16 mouse cellular contexts compared by ENCODE assay signal in the genomic region with DNA sequence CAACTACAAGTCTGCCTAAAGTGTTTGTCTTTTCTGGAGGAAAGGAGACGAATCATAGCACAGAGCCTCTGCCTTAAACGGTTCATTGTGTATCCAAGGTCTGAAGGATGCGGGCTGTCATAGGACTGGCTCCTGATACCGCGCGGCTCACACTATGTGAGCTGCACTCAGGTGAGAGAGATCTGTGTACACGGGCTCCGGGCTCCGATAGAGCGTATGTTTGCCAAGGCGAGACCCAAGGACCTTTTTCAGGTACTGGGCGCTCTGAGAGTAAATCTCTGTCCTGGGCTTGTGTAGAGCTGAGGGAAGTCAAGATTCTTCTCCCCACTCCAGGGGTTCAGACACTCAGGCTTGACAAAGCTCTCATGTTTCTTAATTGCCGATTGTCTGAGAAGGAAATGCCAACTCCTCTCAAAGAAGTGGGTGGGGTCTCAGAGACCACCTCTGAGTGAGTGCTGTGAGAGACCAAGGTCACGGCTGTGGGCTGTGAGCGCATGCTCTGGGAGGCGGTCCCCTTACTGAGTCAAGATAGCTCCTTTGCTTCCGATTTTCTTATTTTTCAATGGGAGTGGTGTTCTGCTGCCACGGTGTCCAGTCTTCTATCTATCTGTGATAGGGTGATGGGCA. TPM values are rescaled to one million over a fixed set of nuclear protein-coding genes. Genes with fewer than 3 reads are reported as not detected.
DNase-seq lines count a peak whose midpoint lies in the region; ATAC-seq and TF ChIP-seq lines count a peak whose summit lies in the region.
"Had no signal": no experiment of that assay in that cellular context is flagged by ENCODE, and none has a peak within 500 bp of the region (broad histone marks: within the 10 kb centered on the region; RNA-seq: fewer than 3 reads in every experiment).

No protein-coding gene starts in this region.

- TF ChIP-seq POLR2A in lung, adult 2 months (IDR thresholded peaks at IDR 0.05; ENCODE audit: borderline replicate concordance, extremely low read depth, low read depth, low read length), result no peak

- TF ChIP-seq CTCF in gastrocnemius, adult 2 months (IDR thresholded peaks at IDR 0.05), result no peak
- no peak for TF ChIP-seq CTCF in lung, embryonic 14.5 days (IDR thresholded peaks at IDR 0.05; ENCODE audit: low read depth)
- no peak for TF ChIP-seq CTCF in lung, adult 2 months (IDR thresholded peaks at IDR 0.05; ENCODE audit: insufficient read depth, low read length)

- H3K4me1 ChIP-seq in lung, embryonic 14.5 days (ENCODE audit: insufficient read depth), result peaks cover 12% of the 10 kb centered on the region
- no peaks in the 10 kb centered on the region for H3K4me1 ChIP-seq in lung, adult 2 months (ENCODE audit: control insufficient read depth, insufficient read depth, low read length)
- H3K4me1 ChIP-seq in stomach, embryonic 14.5 days (ENCODE audit: control insufficient read depth, insufficient read depth, low read length), result no peaks in the 10 kb centered on the region
- H3K4me1 ChIP-seq: forebrain, embryonic 15.5 days; heart, embryonic 15.5 days; hindbrain, embryonic 13.5 days; midbrain, embryonic 10.5 days had no signal

- H3K9ac ChIP-seq in lung, embryonic 14.5 days, result no peak overlapping the region
- H3K9ac ChIP-seq in stomach, embryonic 14.5 days (replicated peaks; ENCODE audit: low read depth, low read length), result no peak overlapping the region
- H3K9ac ChIP-seq: forebrain, embryonic 15.5 days; heart, embryonic 15.5 days; hindbrain, embryonic 13.5 days had no signal

- H3K4me2 ChIP-seq in lung, embryonic 14.5 days, result peak overlapping the region; percentile 34
- no peak overlapping the region for H3K4me2 ChIP-seq in stomach, embryonic 14.5 days (replicated peaks; ENCODE audit: low read depth, low read length)
- H3K4me2 ChIP-seq: forebrain, embryonic 15.5 days; heart, embryonic 15.5 days; hindbrain, embryonic 13.5 days had no signal

- ATAC-seq in lung, embryonic 14.5 days (ENCODE audit: insufficient read depth), result peak; percentile 87
- peak; percentile 64; the same call in 1 of the 2 replicates for ATAC-seq in stomach, embryonic 14.5 days (ENCODE audit: insufficient number of reproducible peaks, insufficient read depth, low FRiP score, low read depth)
- ATAC-seq: CD4-positive, CD25-positive, alpha-beta regulatory T cell, adult 4 months; forebrain, embryonic 15.5 days had no signal

- H3K27ac ChIP-seq in gastrocnemius, adult 2 months, result peak overlapping the region; percentile 3; the same call in 1 of the 2 replicates
- peak overlapping the region; percentile 64; the same call in 1 of the 2 replicates for H3K27ac ChIP-seq in lung, embryonic 14.5 days (ENCODE audit: low read depth)
- no peak overlapping the region for H3K27ac ChIP-seq in stomach, embryonic 14.5 days (ENCODE audit: low read length)
- H3K27ac ChIP-seq: forebrain, embryonic 15.5 days; heart, adult 2 months; heart, embryonic 15.5 days; hindbrain, embryonic 13.5 days; midbrain, embryonic 10.5 days had no signal

- DNase-seq in gastrocnemius, adult 2 months, result no peak
- no peak for DNase-seq in gastrocnemius, adult 8-10 months (ENCODE audit: low spot score in 2 of 2)
- peak; percentile 53 for DNase-seq in lung, embryonic 14.5 days
- no peak for DNase-seq in lung, adult 2 months
- DNase-seq in ES-CJ7 (ENCODE audit: low read depth, low spot score), result peak; percentile 90
- DNase-seq in yolk sac, embryonic 10.5 days (ENCODE audit: low spot score), result no peak
- DNase-seq in heart, adult 9 months (ENCODE audit: low spot score in 2 of 2), result no peak
- DNase-seq: kidney, adult 18-20 months; thymus, postnatal 14 days had no signal

- peak overlapping the region; percentile 12 for H3K4me3 ChIP-seq in gastrocnemius, adult 2 months
- no peak overlapping the region for H3K4me3 ChIP-seq in lung, embryonic 14.5 days (ENCODE audit: low read depth, low read length)
- H3K4me3 ChIP-seq in lung, adult 2 months (replicated peaks; ENCODE audit: extremely low read depth, low read depth, low read length), result no peak overlapping the region
- H3K4me3 ChIP-seq in stomach, embryonic 14.5 days (ENCODE audit: low read depth, low read length), result no peak overlapping the region
- H3K4me3 ChIP-seq: forebrain, embryonic 15.5 days; heart, adult 2 months; heart, embryonic 15.5 days; hindbrain, embryonic 13.5 days; midbrain, embryonic 10.5 days had no signal

- H3K9me3 ChIP-seq in lung, embryonic 14.5 days (ENCODE audit: low read depth, low read length), result no peaks in the 10 kb centered on the region
- no peaks in the 10 kb centered on the region for H3K9me3 ChIP-seq in stomach, embryonic 14.5 days (ENCODE audit: control insufficient read depth, low read depth, low read length)
- H3K9me3 ChIP-seq: forebrain, embryonic 15.5 days; heart, embryonic 15.5 days; hindbrain, embryonic 13.5 days; midbrain, embryonic 10.5 days had no signal

- intact Hi-C loops in gastrocnemius, adult 2 months (cut with DNase I), result no loop called here

- no peaks in the 10 kb centered on the region for H3K36me3 ChIP-seq in lung, embryonic 14.5 days (ENCODE audit: insufficient read depth)
- no peaks in the 10 kb centered on the region for H3K36me3 ChIP-seq in stomach, embryonic 14.5 days (ENCODE audit: control insufficient read depth, insufficient read depth, low read length)
- H3K36me3 ChIP-seq: forebrain, embryonic 15.5 days; heart, embryonic 15.5 days; hindbrain, embryonic 13.5 days; midbrain, embryonic 10.5 days had no signal

- WGBS in lung, embryonic 14.5 days, result 43% methylated on average over 18 of the region's 18 CpGs
- 51% methylated on average over 18 of the region's 18 CpGs for WGBS in lung, adult 2 months
- whole genome bisulfite sequencing in stomach, embryonic 14.5 days, result 62% methylated on average over 18 of the region's 18 CpGs

- no peaks in the 10 kb centered on the region for H3K27me3 ChIP-seq in lung, embryonic 14.5 days (ENCODE audit: insufficient read depth, low read length)
- H3K27me3 ChIP-seq in stomach, embryonic 14.5 days (ENCODE audit: control insufficient read depth, insufficient read depth, low read length), result no peaks in the 10 kb centered on the region
- H3K27me3 ChIP-seq: forebrain, embryonic 15.5 days; heart, embryonic 15.5 days; hindbrain, embryonic 13.5 days had no signal

RNA-seq across cellular contexts. Expression of a gene that starts 10.9 kb away (rescaled TPM):
- 1 to 10 TPM; 2.0 TPM for total RNA-seq in gastrocnemius, adult 2 months (2021)
- 1 to 10 TPM in 3 of 4 experiments, under 1 TPM in 1; 0.99 to 1.8 (median 1.5) TPM for total RNA-seq in gastrocnemius, adult 8-10 months (2022)
- polyA plus RNA-seq in lung, embryonic 14.5 days (2014; fragmentation: Nextera tagmentation; extraction: Ambion mirVana), result 5.0 and 5.1 TPM in 2 replicates
- polyA plus RNA-seq in lung, adult 2 months (2012; rRNA removed), result 3.0 and 4.0 TPM in 2 replicates
- 4.2 and 4.6 TPM in 2 replicates for polyA plus RNA-seq in stomach, embryonic 14.5 days (2014; fragmentation: Nextera tagmentation; extraction: Ambion mirVana)

Comparison
In these comparisons a context has a peak if more than half of its experiments do, and no peak if none do; other contexts are left out.
1. DNase-seq: peak in lung, embryonic 14.5 days (single experiment) and ES-CJ7 (single experiment); none in gastrocnemius, adult 2 months (single experiment), gastrocnemius, adult 8-10 months (0 of 2), lung, adult 2 months (single experiment), yolk sac, embryonic 10.5 days (single experiment) and heart, adult 9 months (0 of 2).